Mouse (Mus musculus): Measurements from ENCODE around the gene Ube2o. TPM values are rescaled to one million over a fixed set of nuclear protein-coding genes. Genes with fewer than 3 reads are reported as not detected.

The Ube2o gene
- polyA plus RNA-seq (2015; fragmentation: Nextera tagmentation; extraction: Ambion mirVana) = 5.8 and 6.1 TPM in 2 replicates

GRCm38 (mm10) chr11:116581376-116581814 is at the start of gene Ube2o:
TSS of gene Ube2o (minus strand) at chr11:116581447.

GRCm38 (mm10) chr11:116626299-116627071 is 45.2 kb upstream of the Ube2o start, which contains the start of gene Rhbdf2:
TSS of gene Rhbdf2 (minus strand) at chr11:116627019.

GRCm38 (mm10) chr11:116586310-116586709 is 5.1 kb upstream of the Ube2o start, which contains the start of gene Aanat:
TSS of gene Aanat (plus strand) at chr11:116586432.

GRCm38 (mm10) chr11:116530187-116531147 is 50.8 kb downstream of the Ube2o start, which contains the start of gene Sphk1:
TSS of gene Sphk1 (plus strand) at chr11:116530925.

GRCm38 (mm10) chr11:116493795-116494252 is 87.4 kb downstream of the Ube2o start, which contains the start of gene Prpsap1:
TSS of gene Prpsap1 (minus strand) at chr11:116494202.

Other genes with a start within 250 kb of the Ube2o start
- 0.10 and 0.19 TPM in 2 replicates for gene Foxj1, start 246.0 kb downstream of the Ube2o start, polyA plus RNA-seq (2015; fragmentation: Nextera tagmentation; extraction: Ambion mirVana)
- 9.4 and 9.8 TPM in 2 replicates for gene Rnf157, start 168.4 kb downstream of the Ube2o start, polyA plus RNA-seq (2015; fragmentation: Nextera tagmentation; extraction: Ambion mirVana)
- gene Ubald2, start 147.4 kb downstream of the Ube2o start, polyA plus RNA-seq (2015; fragmentation: Nextera tagmentation; extraction: Ambion mirVana) = 25.1 and 26.3 TPM in 2 replicates
- not detected in 2 replicates for gene Qrich2, start 115.2 kb downstream of the Ube2o start, polyA plus RNA-seq (2015; fragmentation: Nextera tagmentation; extraction: Ambion mirVana)
- gene Prpsap1, start 87.2 kb downstream of the Ube2o start, polyA plus RNA-seq (2015; fragmentation: Nextera tagmentation; extraction: Ambion mirVana) = 52.5 and 54.6 TPM in 2 replicates
- gene Sphk1, start 50.5 kb downstream of the Ube2o start, polyA plus RNA-seq (2015; fragmentation: Nextera tagmentation; extraction: Ambion mirVana) = 1.7 and 3.4 TPM in 2 replicates
- gene Aanat, start 5.0 kb upstream of the Ube2o start, polyA plus RNA-seq (2015; fragmentation: Nextera tagmentation; extraction: Ambion mirVana) = not detected in 2 replicates
- gene Rhbdf2, start 45.6 kb upstream of the Ube2o start, polyA plus RNA-seq (2015; fragmentation: Nextera tagmentation; extraction: Ambion mirVana) = 3.1 and 4.2 TPM in 2 replicates
- gene Prcd, start 72.1 kb upstream of the Ube2o start, polyA plus RNA-seq (2015; fragmentation: Nextera tagmentation; extraction: Ambion mirVana) = 3.0 and 3.4 TPM in 2 replicates
- 18.5 and 23.5 TPM in 2 replicates for gene Cygb, start 72.9 kb upstream of the Ube2o start, polyA plus RNA-seq (2015; fragmentation: Nextera tagmentation; extraction: Ambion mirVana)
- gene St6galnac1, start 194.1 kb upstream of the Ube2o start, polyA plus RNA-seq (2015; fragmentation: Nextera tagmentation; extraction: Ambion mirVana) = not detected in 2 replicates
- gene Mxra7, start 246.6 kb upstream of the Ube2o start, polyA plus RNA-seq (2015; fragmentation: Nextera tagmentation; extraction: Ambion mirVana) = 23.2 and 30.6 TPM in 2 replicates

Measured in skeletal muscle tissue, postnatal 0 days (tissue).